Mouse (Mus musculus): ENCODE data around the gene Fgf22. TPM values are rescaled to one million over a fixed set of nuclear protein-coding genes. Genes with fewer than 3 reads are reported as not detected.

Gene Fgf22
- polyA plus RNA-seq, 1 experiment from 2014 or later, result not detected

- Histone ChIP-seq H3K9ac (ENCODE audit: low read depth, low read length) (peak overlapping the region; percentile 56), H3K36me3 (ENCODE audit: control insufficient read depth, insufficient read depth) (peaks cover 45% of the 10 kb centered on the region), H3K4me1 (ENCODE audit: control insufficient read depth, low read depth, low read length) (peaks cover 58% of the 10 kb centered on the region), H3K4me3 (ENCODE audit: low read depth, low read length) (peak overlapping the region; percentile 26; the same call in 1 of the 2 replicates), H3K27ac (ENCODE audit: low read length) (peak overlapping the region; percentile 96), H3K4me2 (ENCODE audit: low read depth, low read length) (peak overlapping the region; percentile 64), H3K27me3 (ENCODE audit: control insufficient read depth, insufficient read depth, low read depth, low read length) (peaks cover 36% of the 10 kb centered on the region), H3K9me3 (replicated peaks; ENCODE audit: control insufficient read depth, low read length) (no peaks in the 10 kb centered on the region)
- 18% methylated on average over 4 of the region's 6 CpGs for WGBS (ENCODE audit: insufficient replicate concordance)
- peak; percentile 93 for ATAC-seq (ENCODE audit: low read depth)
These were observed 42.3 kb upstream of the Fgf22 start for GRCm38 (mm10) chr10:79712499-79713126.

GRCm38 (mm10) chr10:79713163-79713562 is 41.7 kb upstream of the Fgf22 start:
- peak overlapping the region; percentile 96 for H3K27ac ChIP-seq (ENCODE audit: low read length)
- 23% methylated on average over 1 of the region's 1 CpGs for WGBS (ENCODE audit: insufficient replicate concordance)
- H3K4me1 ChIP-seq (ENCODE audit: control insufficient read depth, low read depth, low read length), result peaks cover 55% of the 10 kb centered on the region
- H3K4me2 ChIP-seq (ENCODE audit: low read depth, low read length), result peak overlapping the region; percentile 64; the same call in 1 of the 2 replicates
- H3K36me3 ChIP-seq (ENCODE audit: control insufficient read depth, insufficient read depth), result peaks cover 40% of the 10 kb centered on the region
- 0 out of 2 replicates have a peak overlapping the region, but pooled peaks have one; percentile 26 for H3K4me3 ChIP-seq (ENCODE audit: low read depth, low read length)
- H3K9ac ChIP-seq (ENCODE audit: low read depth, low read length), result peak overlapping the region; percentile 56
- ATAC-seq (ENCODE audit: low read depth), result no peak
- H3K27me3 ChIP-seq (ENCODE audit: control insufficient read depth, insufficient read depth, low read depth, low read length), result peaks cover 42% of the 10 kb centered on the region
- no peaks in the 10 kb centered on the region for H3K9me3 ChIP-seq (replicated peaks; ENCODE audit: control insufficient read depth, low read length)

GRCm38 (mm10) chr10:79714996-79715395 is 39.9 kb upstream of the Fgf22 start:
- H3K4me1 ChIP-seq (ENCODE audit: control insufficient read depth, low read depth, low read length), result peaks cover 37% of the 10 kb centered on the region
- H3K9me3 ChIP-seq (replicated peaks; ENCODE audit: control insufficient read depth, low read length), result no peaks in the 10 kb centered on the region
- H3K4me3 ChIP-seq (ENCODE audit: low read depth, low read length), result no peak overlapping the region
- H3K4me2 ChIP-seq (ENCODE audit: low read depth, low read length), result no peak overlapping the region
- WGBS (ENCODE audit: insufficient replicate concordance), result 51% methylated on average over 4 of the region's 4 CpGs
- peaks cover 55% of the 10 kb centered on the region for H3K27me3 ChIP-seq (ENCODE audit: control insufficient read depth, insufficient read depth, low read depth, low read length)
- H3K9ac ChIP-seq (ENCODE audit: low read depth, low read length), result no peak overlapping the region
- H3K27ac ChIP-seq (ENCODE audit: low read length), result no peak overlapping the region
- no peak for ATAC-seq (ENCODE audit: low read depth)
- peaks cover 22% of the 10 kb centered on the region for H3K36me3 ChIP-seq (ENCODE audit: control insufficient read depth, insufficient read depth)

GRCm38 (mm10) chr10:79716254-79716987 is 38.5 kb upstream of the Fgf22 start, which contains the start of gene Hcn2:
Hcn2 (plus strand) TSS chr10:79716634.
- 2% methylated on average over 31 of the region's 91 CpGs for WGBS (ENCODE audit: insufficient replicate concordance)
- H3K27me3 ChIP-seq (ENCODE audit: control insufficient read depth, insufficient read depth, low read depth, low read length), result peaks cover 58% of the 10 kb centered on the region
- H3K4me2 ChIP-seq (ENCODE audit: low read depth, low read length), result peak within 1 kb of the TSS; percentile 86
- H3K4me3 ChIP-seq (ENCODE audit: low read depth, low read length), result peak within 1 kb of the TSS; percentile 64
- H3K36me3 ChIP-seq (ENCODE audit: control insufficient read depth, insufficient read depth), result peaks cover 8% of the 10 kb centered on the region
- no peaks in the 10 kb centered on the region for H3K9me3 ChIP-seq (replicated peaks; ENCODE audit: control insufficient read depth, low read length)
- ATAC-seq (ENCODE audit: low read depth), result no peak
- H3K4me1 ChIP-seq (ENCODE audit: control insufficient read depth, low read depth, low read length), result peaks cover 32% of the 10 kb centered on the region
- H3K27ac ChIP-seq (ENCODE audit: low read length), result no peak within 1 kb of the TSS
- H3K9ac ChIP-seq (ENCODE audit: low read depth, low read length), result no peak within 1 kb of the TSS

DNA sequence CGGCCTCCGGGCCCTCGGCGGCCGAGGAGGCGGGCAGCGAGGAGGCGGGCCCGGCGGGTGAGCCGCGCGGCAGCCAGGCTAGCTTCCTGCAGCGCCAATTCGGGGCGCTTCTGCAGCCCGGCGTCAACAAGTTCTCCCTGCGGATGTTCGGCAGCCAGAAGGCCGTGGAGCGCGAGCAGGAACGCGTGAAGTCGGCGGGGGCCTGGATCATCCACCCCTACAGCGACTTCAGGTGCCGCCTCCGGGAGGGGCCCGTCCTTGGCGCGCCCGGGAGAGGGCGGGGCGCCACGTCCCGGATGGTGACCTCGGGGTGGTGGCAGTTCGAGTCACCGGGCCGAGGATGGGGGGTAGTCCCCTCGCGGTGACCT is 37.9 kb upstream of the Fgf22 start:
- H3K4me2 ChIP-seq (ENCODE audit: low read depth, low read length), result peak overlapping the region; percentile 86
- H3K4me3 ChIP-seq (ENCODE audit: low read depth, low read length), result peak overlapping the region; percentile 64
- peaks cover 58% of the 10 kb centered on the region for H3K27me3 ChIP-seq (ENCODE audit: control insufficient read depth, insufficient read depth, low read depth, low read length)
- under 1% methylated on average over 38 of the region's 44 CpGs for WGBS (ENCODE audit: insufficient replicate concordance)
- ATAC-seq (ENCODE audit: low read depth), result no peak
- H3K9ac ChIP-seq (ENCODE audit: low read depth, low read length), result no peak overlapping the region
- H3K36me3 ChIP-seq (ENCODE audit: control insufficient read depth, insufficient read depth), result peaks cover 2% of the 10 kb centered on the region
- H3K27ac ChIP-seq (ENCODE audit: low read length), result no peak overlapping the region
- peaks cover 30% of the 10 kb centered on the region for H3K4me1 ChIP-seq (ENCODE audit: control insufficient read depth, low read depth, low read length)
- no peaks in the 10 kb centered on the region for H3K9me3 ChIP-seq (replicated peaks; ENCODE audit: control insufficient read depth, low read length)

- Histone ChIP-seq H3K27me3 (ENCODE audit: control insufficient read depth, insufficient read depth, low read depth, low read length) (peaks cover 58% of the 10 kb centered on the region), H3K9ac (ENCODE audit: low read depth, low read length) (no peak overlapping the region), H3K36me3 (ENCODE audit: control insufficient read depth, insufficient read depth) (no peaks in the 10 kb centered on the region), H3K4me1 (ENCODE audit: control insufficient read depth, low read depth, low read length) (peaks cover 22% of the 10 kb centered on the region), H3K4me2 (ENCODE audit: low read depth, low read length) (0 out of 2 replicates have a peak overlapping the region, but pooled peaks have one; percentile 86), H3K27ac (ENCODE audit: low read length) (no peak overlapping the region), H3K9me3 (replicated peaks; ENCODE audit: control insufficient read depth, low read length) (no peaks in the 10 kb centered on the region), H3K4me3 (ENCODE audit: low read depth, low read length) (peak overlapping the region; percentile 64; the same call in 1 of the 2 replicates)
- WGBS (ENCODE audit: insufficient replicate concordance), result 4% methylated on average over 43 of the region's 43 CpGs
- ATAC-seq (ENCODE audit: low read depth), result no peak
These were observed 37.1 kb upstream of the Fgf22 start for GRCm38 (mm10) chr10:79717640-79718357.

DNA sequence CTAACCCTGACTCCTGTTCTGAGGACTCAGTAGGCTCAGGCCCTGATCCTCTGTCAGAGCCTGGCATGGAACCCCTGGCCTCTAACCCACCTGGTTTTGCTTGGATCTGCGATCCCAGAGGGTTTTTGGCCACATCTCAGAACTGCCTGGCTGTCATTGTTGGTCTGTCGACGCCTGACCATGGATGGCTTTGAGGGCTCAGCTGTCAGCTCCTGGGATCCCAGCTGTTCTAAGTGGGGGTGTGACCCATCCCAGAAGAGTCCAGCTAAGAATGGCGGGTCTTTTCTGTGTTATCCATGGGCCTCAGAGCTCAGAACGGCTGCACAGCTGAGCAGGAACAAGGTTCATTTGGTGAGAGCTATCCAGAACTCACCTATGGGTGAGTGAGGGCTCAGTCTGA is 33.8 kb upstream of the Fgf22 start:
- Histone ChIP-seq H3K36me3 (ENCODE audit: control insufficient read depth, insufficient read depth) (no peaks in the 10 kb centered on the region), H3K27me3 (ENCODE audit: control insufficient read depth, insufficient read depth, low read depth, low read length) (peaks cover 37% of the 10 kb centered on the region), H3K27ac (ENCODE audit: low read length) (no peak overlapping the region), H3K9ac (ENCODE audit: low read depth, low read length) (no peak overlapping the region), H3K9me3 (replicated peaks; ENCODE audit: control insufficient read depth, low read length) (no peaks in the 10 kb centered on the region), H3K4me3 (ENCODE audit: low read depth, low read length) (no peak overlapping the region), H3K4me1 (ENCODE audit: control insufficient read depth, low read depth, low read length) (peaks cover 16% of the 10 kb centered on the region), H3K4me2 (ENCODE audit: low read depth, low read length) (no peak overlapping the region)
- no peak for ATAC-seq (ENCODE audit: low read depth)
- 47% methylated on average over 5 of the region's 5 CpGs for WGBS (ENCODE audit: insufficient replicate concordance)

- no peak overlapping the region for H3K27ac ChIP-seq (ENCODE audit: low read length)
- H3K9ac ChIP-seq (ENCODE audit: low read depth, low read length), result no peak overlapping the region
- WGBS (ENCODE audit: insufficient replicate concordance), result 55% methylated on average over 6 of the region's 6 CpGs
- no peak overlapping the region for H3K4me3 ChIP-seq (ENCODE audit: low read depth, low read length)
- H3K27me3 ChIP-seq (ENCODE audit: control insufficient read depth, insufficient read depth, low read depth, low read length), result peaks cover 17% of the 10 kb centered on the region
- no peaks in the 10 kb centered on the region for H3K4me1 ChIP-seq (ENCODE audit: control insufficient read depth, low read depth, low read length)
- ATAC-seq (ENCODE audit: low read depth), result no peak
- no peaks in the 10 kb centered on the region for H3K36me3 ChIP-seq (ENCODE audit: control insufficient read depth, insufficient read depth)
- no peaks in the 10 kb centered on the region for H3K9me3 ChIP-seq (replicated peaks; ENCODE audit: control insufficient read depth, low read length)
- no peak overlapping the region for H3K4me2 ChIP-seq (ENCODE audit: low read depth, low read length)
These were observed 31.8 kb upstream of the Fgf22 start for GRCm38 (mm10) chr10:79723047-79723446.

Data from liver, embryonic 16.5 days (tissue).